Mouse (Mus musculus) C2C12 (cell line): ENCODE results near the gene Vwa3b.

ENCODE experiments used
- CTCF ChIP-seq: IDR thresholded peaks from one replicate; pipeline ENCODE4 v1.5.1; 2011; ENCODE audit not compliant: control insufficient read depth, insufficient read depth, insufficient read length
- MYOD1 ChIP-seq: IDR thresholded peaks from one replicate; pipeline ENCODE4 v1.6.1; 2011; ENCODE audit warnings: low read depth; ENCODE audit not compliant: control insufficient read depth, insufficient read length
- MYOG ChIP-seq: IDR thresholded peaks from one replicate; pipeline ENCODE4 v1.6.1; 2011; ENCODE audit not compliant: control insufficient read depth, insufficient read length; ENCODE audit errors: extremely low read depth

DNA sequence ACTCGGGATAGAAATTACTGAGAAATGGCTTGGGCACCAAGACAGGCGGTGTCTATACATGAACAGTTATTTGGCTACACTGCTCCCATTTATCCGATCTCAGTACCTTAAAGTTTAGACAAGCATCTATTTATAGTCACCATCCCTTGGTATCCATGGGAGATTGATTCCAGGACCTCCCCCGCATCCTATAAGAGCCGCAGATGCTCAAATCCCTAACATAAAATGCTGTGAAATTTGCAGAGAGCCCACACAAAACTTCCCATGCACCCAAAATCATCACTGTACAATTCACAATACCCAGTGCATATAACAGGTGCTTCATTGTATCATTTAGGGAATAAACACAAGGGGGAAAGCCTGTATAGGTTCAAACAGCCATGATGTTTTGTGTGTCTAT, 89.5 kb downstream of the Vwa3b start:
- TF ChIP-seq CTCF, result no peak
- no peak for TF ChIP-seq MYOG
- TF ChIP-seq MYOD1, result no peak
